Mouse (Mus musculus): Measurements from ENCODE around the gene Dnajc11. TPM values are rescaled to one million over a fixed set of nuclear protein-coding genes. Genes with fewer than 3 reads are reported as not detected.
A peak's percentile ranks its signal among the peaks of the same experiment; 100 is the strongest.

Gene Dnajc11
- polyA plus RNA-seq, 1 experiment from 2014 or later, result 62.4 TPM

GRCm38 (mm10) chr4:152008148-152008500, 74.6 kb downstream of the Dnajc11 start:
- Histone ChIP-seq H3K27ac (ENCODE audit: low read length) (peak overlapping the region; percentile 93), H3K4me3 (replicated peaks; ENCODE audit: low read length) (peak overlapping the region; percentile 68), H3K4me2 (ENCODE audit: low read depth, low read length) (peak overlapping the region; percentile 99), H3K4me1 (ENCODE audit: control insufficient read depth, insufficient read depth, low read length) (peaks cover 43% of the 10 kb centered on the region), H3K9ac (ENCODE audit: low read length) (peak overlapping the region; percentile 82), H3K9me3 (replicated peaks; ENCODE audit: control insufficient read depth, low read length) (no peaks in the 10 kb centered on the region), H3K27me3 (ENCODE audit: control insufficient read depth, insufficient read depth, low read length) (no peaks in the 10 kb centered on the region), H3K36me3 (ENCODE audit: control insufficient read depth, insufficient read depth, low read length) (no peaks in the 10 kb centered on the region; the same call in 1 of the 2 replicates)
- WGBS, result 1% methylated on average over 14 of the region's 14 CpGs
- ATAC-seq (ENCODE audit: insufficient read depth, low FRiP score), result no peak

DNA sequence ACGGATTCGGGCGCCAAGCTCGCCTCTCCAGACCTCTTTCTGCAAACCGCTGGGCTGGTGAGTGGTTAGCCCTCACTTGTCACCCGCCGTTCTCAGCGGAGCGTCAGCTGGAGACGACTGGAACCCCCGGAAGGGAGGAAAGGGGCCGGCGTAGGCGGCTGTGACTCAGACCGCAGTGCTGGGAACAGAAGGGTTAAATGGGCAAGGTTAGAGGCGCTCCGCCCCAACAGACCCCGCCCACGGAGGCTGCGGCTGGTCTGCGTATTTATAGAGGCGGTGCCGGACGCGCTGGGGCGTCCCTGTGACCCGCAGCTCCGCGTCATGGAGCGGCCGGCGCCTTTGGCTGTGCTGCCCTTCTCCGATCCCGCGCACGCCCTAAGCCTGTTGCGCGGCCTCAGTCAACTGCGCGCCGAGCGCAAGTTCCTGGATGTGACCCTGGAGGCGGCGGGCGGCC, 75.2 kb downstream of the Dnajc11 start, which contains the start of gene Klhl21:
TSS of gene Klhl21 (plus strand) at position 182 of the 454 bp plus-strand sequence.
- peak; percentile 92 for ATAC-seq (ENCODE audit: insufficient read depth, low FRiP score)

DNA sequence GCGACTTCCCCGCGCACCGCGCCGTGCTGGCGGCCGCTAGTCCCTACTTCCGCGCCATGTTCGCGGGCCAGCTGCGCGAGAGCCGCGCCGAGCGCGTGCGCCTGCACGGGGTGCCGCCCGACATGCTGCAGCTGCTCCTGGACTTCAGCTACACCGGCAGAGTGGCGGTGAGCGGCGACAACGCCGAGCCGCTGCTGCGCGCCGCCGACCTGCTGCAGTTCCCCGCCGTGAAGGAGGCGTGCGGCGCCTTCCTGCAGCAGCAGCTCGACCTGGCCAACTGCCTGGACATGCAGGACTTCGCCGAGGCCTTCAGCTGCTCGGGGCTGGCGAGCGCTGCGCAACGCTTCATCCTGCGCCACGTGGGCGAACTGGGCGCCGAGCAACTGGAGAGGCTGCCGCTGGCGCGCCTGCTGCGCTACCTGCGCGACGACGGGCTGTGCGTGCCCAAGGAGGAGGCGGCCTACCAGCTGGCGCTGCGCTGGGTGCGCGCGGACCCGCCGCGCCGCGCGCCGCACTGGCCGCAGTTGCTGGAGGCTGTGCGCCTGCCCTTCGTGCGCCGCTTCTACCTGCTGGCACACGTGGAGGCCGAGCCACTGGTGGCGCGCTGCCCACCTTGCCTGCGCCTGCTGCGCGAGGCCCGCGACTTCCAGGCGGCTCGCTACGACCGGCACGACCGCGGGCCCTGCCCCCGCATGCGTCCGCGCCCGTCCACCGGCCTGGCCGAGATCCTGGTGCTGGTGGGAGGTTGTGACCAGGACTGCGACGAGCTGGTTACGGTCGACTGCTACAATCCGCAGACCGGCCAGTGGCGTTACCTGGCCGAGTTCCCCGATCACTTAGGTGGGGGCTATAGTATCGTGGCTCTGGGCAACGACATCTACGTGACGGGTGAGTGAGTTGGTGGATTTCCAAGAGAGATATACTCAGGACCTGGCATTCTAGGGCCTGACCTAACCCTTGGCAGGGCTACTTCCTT, 75.9 kb downstream of the Dnajc11 start:
- WGBS, result under 1% methylated on average over 112 of the region's 115 CpGs
- peak overlapping the region; percentile 82 for H3K9ac ChIP-seq (ENCODE audit: low read length)
- peaks cover 43% of the 10 kb centered on the region for H3K4me1 ChIP-seq (ENCODE audit: control insufficient read depth, insufficient read depth, low read length)
- peak overlapping the region; percentile 99 for H3K4me2 ChIP-seq (ENCODE audit: low read depth, low read length)
- no peaks in the 10 kb centered on the region for H3K27me3 ChIP-seq (ENCODE audit: control insufficient read depth, insufficient read depth, low read length)
- H3K27ac ChIP-seq (ENCODE audit: low read length), result peak overlapping the region; percentile 93
- peaks cover 3% of the 10 kb centered on the region; the same call in 1 of the 2 replicates for H3K36me3 ChIP-seq (ENCODE audit: control insufficient read depth, insufficient read depth, low read length)
- peak overlapping the region; percentile 68 for H3K4me3 ChIP-seq (replicated peaks; ENCODE audit: low read length)
- peak; percentile 53 for ATAC-seq (ENCODE audit: insufficient read depth, low FRiP score)
- no peaks in the 10 kb centered on the region for H3K9me3 ChIP-seq (replicated peaks; ENCODE audit: control insufficient read depth, low read length)

More for the DNA sequence above, 75.2 kb downstream of the Dnajc11 start, which contains the start of gene Klhl21:
- Histone ChIP-seq H3K9ac (ENCODE audit: low read length) (peak within 1 kb of the TSS; percentile 82), H3K9me3 (replicated peaks; ENCODE audit: control insufficient read depth, low read length) (no peaks in the 10 kb centered on the region), H3K4me2 (ENCODE audit: low read depth, low read length) (peak within 1 kb of the TSS; percentile 99), H3K27ac (ENCODE audit: low read length) (peak within 1 kb of the TSS; percentile 93), H3K27me3 (ENCODE audit: control insufficient read depth, insufficient read depth, low read length) (no peaks in the 10 kb centered on the region), H3K4me3 (replicated peaks; ENCODE audit: low read length) (peak within 1 kb of the TSS; percentile 68), H3K36me3 (ENCODE audit: control insufficient read depth, insufficient read depth, low read length) (no peaks in the 10 kb centered on the region; the same call in 1 of the 2 replicates), H3K4me1 (ENCODE audit: control insufficient read depth, insufficient read depth, low read length) (peaks cover 43% of the 10 kb centered on the region)
- WGBS, result under 1% methylated on average over 44 of the region's 45 CpGs

GRCm38 (mm10) chr4:152010091-152010706, 76.7 kb downstream of the Dnajc11 start:
- peak overlapping the region; percentile 68 for H3K4me3 ChIP-seq (replicated peaks; ENCODE audit: low read length)
- peaks cover 3% of the 10 kb centered on the region; the same call in 1 of the 2 replicates for H3K36me3 ChIP-seq (ENCODE audit: control insufficient read depth, insufficient read depth, low read length)
- H3K9ac ChIP-seq (ENCODE audit: low read length), result peak overlapping the region; percentile 82
- H3K9me3 ChIP-seq (replicated peaks; ENCODE audit: control insufficient read depth, low read length), result no peaks in the 10 kb centered on the region
- no peaks in the 10 kb centered on the region for H3K27me3 ChIP-seq (ENCODE audit: control insufficient read depth, insufficient read depth, low read length)
- peak overlapping the region; percentile 99 for H3K4me2 ChIP-seq (ENCODE audit: low read depth, low read length)
- peaks cover 43% of the 10 kb centered on the region for H3K4me1 ChIP-seq (ENCODE audit: control insufficient read depth, insufficient read depth, low read length)
- H3K27ac ChIP-seq (ENCODE audit: low read length), result peak overlapping the region; percentile 93
- WGBS, result 1% methylated on average over 10 of the region's 10 CpGs
- peak; percentile 42; the same call in 1 of the 2 replicates for ATAC-seq (ENCODE audit: insufficient read depth, low FRiP score)

DNA sequence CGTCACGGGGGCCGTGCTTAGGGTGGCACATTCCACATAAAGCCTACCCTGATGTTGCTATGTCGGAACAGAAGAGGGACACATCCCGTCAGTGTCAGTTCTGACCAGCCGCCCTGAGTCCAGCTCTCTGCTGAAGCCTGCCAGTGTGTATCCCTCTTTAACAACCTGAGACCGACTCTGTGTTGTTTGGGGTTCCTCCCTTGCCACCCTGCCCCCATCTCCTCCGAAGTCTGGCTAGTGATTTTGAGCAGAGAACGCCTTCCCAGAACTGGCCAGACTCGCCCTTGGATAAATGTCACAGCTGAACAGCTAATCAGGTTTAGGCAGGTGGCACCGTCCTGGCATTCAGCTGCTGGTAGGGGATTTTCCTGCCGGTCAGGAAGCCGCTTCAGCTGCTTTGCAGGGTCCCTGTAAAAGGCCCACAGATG, 77.2 kb downstream of the Dnajc11 start:
- peak overlapping the region; percentile 99 for H3K4me2 ChIP-seq (ENCODE audit: low read depth, low read length)
- peak overlapping the region; percentile 82 for H3K9ac ChIP-seq (ENCODE audit: low read length)
- WGBS, result 12% methylated on average over 13 of the region's 13 CpGs
- peak overlapping the region; percentile 68 for H3K4me3 ChIP-seq (replicated peaks; ENCODE audit: low read length)
- H3K27ac ChIP-seq (ENCODE audit: low read length), result peak overlapping the region; percentile 93
- no peaks in the 10 kb centered on the region for H3K27me3 ChIP-seq (ENCODE audit: control insufficient read depth, insufficient read depth, low read length)
- peaks cover 43% of the 10 kb centered on the region for H3K4me1 ChIP-seq (ENCODE audit: control insufficient read depth, insufficient read depth, low read length)
- H3K9me3 ChIP-seq (replicated peaks; ENCODE audit: control insufficient read depth, low read length), result no peaks in the 10 kb centered on the region
- peak; percentile 1; the same call in 1 of the 2 replicates for ATAC-seq (ENCODE audit: insufficient read depth, low FRiP score)
- H3K36me3 ChIP-seq (ENCODE audit: control insufficient read depth, insufficient read depth, low read length), result peaks cover 7% of the 10 kb centered on the region; the same call in 1 of the 2 replicates

DNA sequence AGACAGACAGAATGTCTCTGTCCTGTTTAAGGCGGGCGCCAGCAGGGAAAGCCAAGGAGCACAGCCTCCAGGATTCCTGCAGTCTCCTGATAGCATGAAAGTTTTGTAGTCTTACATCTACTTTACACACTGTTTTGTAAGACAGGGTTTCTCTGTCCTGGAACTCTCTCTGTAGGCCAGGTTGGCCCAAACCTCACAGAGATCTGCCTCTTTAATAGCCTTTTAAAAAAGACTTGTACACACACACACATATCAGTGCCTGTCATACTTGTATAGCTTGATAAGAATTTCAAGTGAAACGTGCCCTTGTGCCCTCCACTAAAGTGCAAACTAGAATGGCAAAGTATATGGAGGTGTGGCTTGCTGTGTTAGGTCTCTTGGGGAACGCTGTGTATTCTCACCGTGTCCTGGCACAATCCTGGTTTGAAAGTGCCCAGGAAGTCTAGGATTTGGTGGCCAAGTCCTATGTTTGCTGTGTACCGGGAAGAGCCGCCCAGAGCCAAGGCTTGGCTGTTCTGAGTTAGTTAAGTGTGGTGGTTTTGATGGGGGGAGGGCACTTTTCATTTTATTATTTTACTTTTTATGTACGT, 77.8 kb downstream of the Dnajc11 start:
- Histone ChIP-seq H3K4me2 (ENCODE audit: low read depth, low read length) (peak overlapping the region; percentile 99), H3K27ac (ENCODE audit: low read length) (peak overlapping the region; percentile 93), H3K36me3 (ENCODE audit: control insufficient read depth, insufficient read depth, low read length) (peaks cover 7% of the 10 kb centered on the region; the same call in 1 of the 2 replicates), H3K4me3 (replicated peaks; ENCODE audit: low read length) (peak overlapping the region; percentile 68), H3K9ac (ENCODE audit: low read length) (peak overlapping the region; percentile 82), H3K4me1 (ENCODE audit: control insufficient read depth, insufficient read depth, low read length) (peaks cover 43% of the 10 kb centered on the region), H3K9me3 (replicated peaks; ENCODE audit: control insufficient read depth, low read length) (no peaks in the 10 kb centered on the region), H3K27me3 (ENCODE audit: control insufficient read depth, insufficient read depth, low read length) (no peaks in the 10 kb centered on the region)
- no peak for ATAC-seq (ENCODE audit: insufficient read depth, low FRiP score)
- 61% methylated on average over 8 of the region's 8 CpGs for WGBS

GRCm38 (mm10) chr4:152012109-152012508, 78.6 kb downstream of the Dnajc11 start:
- peak overlapping the region; percentile 99; the same call in 1 of the 2 replicates for H3K4me2 ChIP-seq (ENCODE audit: low read depth, low read length)
- H3K9me3 ChIP-seq (replicated peaks; ENCODE audit: control insufficient read depth, low read length), result no peaks in the 10 kb centered on the region

GRCm38 (mm10) chr4:152013036-152013813, 79.7 kb downstream of the Dnajc11 start:
- Histone ChIP-seq H3K4me2 (ENCODE audit: low read depth, low read length) (no peak overlapping the region), H3K9ac (ENCODE audit: low read length) (no peak overlapping the region)
- 84% methylated on average over 12 of the region's 12 CpGs for WGBS

More at GRCm38 (mm10) chr4:152012109-152012508, 78.6 kb downstream of the Dnajc11 start:
- no peak for ATAC-seq (ENCODE audit: insufficient read depth, low FRiP score)
- no peaks in the 10 kb centered on the region for H3K27me3 ChIP-seq (ENCODE audit: control insufficient read depth, insufficient read depth, low read length)
- H3K9ac ChIP-seq (ENCODE audit: low read length), result no peak overlapping the region
- H3K4me3 ChIP-seq (replicated peaks; ENCODE audit: low read length), result no peak overlapping the region
- H3K4me1 ChIP-seq (ENCODE audit: control insufficient read depth, insufficient read depth, low read length), result peaks cover 38% of the 10 kb centered on the region
- WGBS, result 83% methylated on average over 16 of the region's 16 CpGs
- peaks cover 7% of the 10 kb centered on the region; the same call in 1 of the 2 replicates for H3K36me3 ChIP-seq (ENCODE audit: control insufficient read depth, insufficient read depth, low read length)
- H3K27ac ChIP-seq (ENCODE audit: low read length), result no peak overlapping the region

More at GRCm38 (mm10) chr4:152013036-152013813, 79.7 kb downstream of the Dnajc11 start:
- ATAC-seq (ENCODE audit: insufficient read depth, low FRiP score), result no peak
- H3K4me3 ChIP-seq (replicated peaks; ENCODE audit: low read length), result no peak overlapping the region
- no peaks in the 10 kb centered on the region for H3K27me3 ChIP-seq (ENCODE audit: control insufficient read depth, insufficient read depth, low read length)
- no peak overlapping the region for H3K27ac ChIP-seq (ENCODE audit: low read length)
- H3K4me1 ChIP-seq (ENCODE audit: control insufficient read depth, insufficient read depth, low read length), result peaks cover 28% of the 10 kb centered on the region
- peaks cover 9% of the 10 kb centered on the region; the same call in 1 of the 2 replicates for H3K36me3 ChIP-seq (ENCODE audit: control insufficient read depth, insufficient read depth, low read length)
- no peaks in the 10 kb centered on the region for H3K9me3 ChIP-seq (replicated peaks; ENCODE audit: control insufficient read depth, low read length)
